Mouse (Mus musculus): Measurements from ENCODE around the gene Otud4.
"Not testable (repeated sequence)": the region's sequence is repeated elsewhere in the genome, so short reads cannot be mapped to it uniquely, and the experiment has no call there.

The Otud4 gene

GRCm38 (mm10) chr8:79638707-79639549 is 490 bp upstream of the Otud4 start:
- DNase-seq (ENCODE audit: low read depth, low spot score): peak; percentile 99

- DNase-seq (ENCODE audit: low read depth, low spot score): peak; percentile 47
Observed at GRCm38 (mm10) chr8:79641119-79641518, 1.7 kb downstream of the Otud4 start.

- no peak for DNase-seq (ENCODE audit: low read depth, low spot score)
Observed at GRCm38 (mm10) chr8:79649569-79649968, 10.2 kb downstream of the Otud4 start.

GRCm38 (mm10) chr8:79650158-79650814 is 10.9 kb downstream of the Otud4 start:
- peak; percentile 68 for DNase-seq (ENCODE audit: low read depth, low spot score)

- no peak for DNase-seq (ENCODE audit: low read depth, low spot score)
Observed at GRCm38 (mm10) chr8:79653736-79654135, 14.3 kb downstream of the Otud4 start.

- DNase-seq (ENCODE audit: low read depth, low spot score): not testable (repeated sequence)
Observed at GRCm38 (mm10) chr8:79658715-79659114, 19.3 kb downstream of the Otud4 start.

GRCm38 (mm10) chr8:79676461-79676860 is 37.0 kb downstream of the Otud4 start:
- DNase-seq (ENCODE audit: low read depth, low spot score): no peak

GRCm38 (mm10) chr8:79679005-79679404 is 39.6 kb downstream of the Otud4 start:
- DNase-seq (ENCODE audit: low read depth, low spot score): no peak

- DNase-seq (ENCODE audit: low read depth, low spot score): not testable (repeated sequence)
Observed at GRCm38 (mm10) chr8:79680083-79680482, 40.7 kb downstream of the Otud4 start.

- DNase-seq (ENCODE audit: low read depth, low spot score): no peak
Observed at GRCm38 (mm10) chr8:79680555-79680954, 41.1 kb downstream of the Otud4 start.

- DNase-seq (ENCODE audit: low read depth, low spot score): no peak
Observed at GRCm38 (mm10) chr8:79680965-79681364, 41.5 kb downstream of the Otud4 start.

- not testable (repeated sequence) for DNase-seq (ENCODE audit: low read depth, low spot score)
Observed at GRCm38 (mm10) chr8:79685927-79686326, 46.5 kb downstream of the Otud4 start.

GRCm38 (mm10) chr8:79692531-79692930 is 53.1 kb downstream of the Otud4 start:
- DNase-seq (ENCODE audit: low read depth, low spot score): no peak

- no peak for DNase-seq (ENCODE audit: low read depth, low spot score)
Observed at GRCm38 (mm10) chr8:79706687-79707086, 67.3 kb downstream of the Otud4 start.

GRCm38 (mm10) chr8:79711064-79711961 is 71.9 kb downstream of the Otud4 start, which contains the start of the genes Abce1 and Anapc10:
Gene Abce1, minus strand, starts transcription at chr8:79711740.
Gene Anapc10, plus strand, starts transcription at chr8:79711820.
- peak; percentile 99 for DNase-seq (ENCODE audit: low read depth, low spot score)

- DNase-seq (ENCODE audit: low read depth, low spot score): no peak
Observed at GRCm38 (mm10) chr8:79712676-79713075, 73.3 kb downstream of the Otud4 start.

- no peak for DNase-seq (ENCODE audit: low read depth, low spot score)
Observed at GRCm38 (mm10) chr8:79721537-79721936, 82.1 kb downstream of the Otud4 start.

- no peak for DNase-seq (ENCODE audit: low read depth, low spot score)
Observed at GRCm38 (mm10) chr8:79723308-79723707, 83.9 kb downstream of the Otud4 start.

- no peak for DNase-seq (ENCODE audit: low read depth, low spot score)
Observed at GRCm38 (mm10) chr8:79724589-79724988, 85.2 kb downstream of the Otud4 start.
